Mouse (Mus musculus) urinary bladder, postnatal 14 days (tissue): ENCODE measurements around the gene Ccr2.
"Not testable (repeated sequence)": the region's sequence is repeated elsewhere in the genome, so short reads cannot be mapped to it uniquely, and the experiment has no call there.

Experiments used
- DNase-seq: peaks from one replicate; pipeline ENCODE4 v3.0.0; 2021; ENCODE audit warnings: low spot score

The Ccr2 gene

GRCm38 (mm10) chr9:124118489-124118888 is 16.7 kb downstream of the Ccr2 start:
- peak; percentile 55 for DNase-seq

GRCm38 (mm10) chr9:124121387-124122184 is 19.8 kb downstream of the Ccr2 start, which contains the start of gene Ccr5:
Gene Ccr5, plus strand, starts transcription at chr9:124121543.
- DNase-seq: no peak

GRCm38 (mm10) chr9:124125576-124125975 is 23.8 kb downstream of the Ccr2 start:
- DNase-seq: peak; percentile 9

- DNase-seq: peak; percentile 41
Measured at GRCm38 (mm10) chr9:124126373-124126772, 24.6 kb downstream of the Ccr2 start.

- DNase-seq: no peak
Measured at GRCm38 (mm10) chr9:124127412-124127811, 25.7 kb downstream of the Ccr2 start.

- DNase-seq: peak; percentile 36
Measured at GRCm38 (mm10) chr9:124128379-124128778, 26.6 kb downstream of the Ccr2 start.

- DNase-seq: not testable (repeated sequence)
Measured at GRCm38 (mm10) chr9:124132899-124133298, 31.1 kb downstream of the Ccr2 start.

- not testable (repeated sequence) for DNase-seq
Measured at GRCm38 (mm10) chr9:124134919-124135318, 33.2 kb downstream of the Ccr2 start.

- no peak for DNase-seq
Measured at GRCm38 (mm10) chr9:124137619-124138018, 35.9 kb downstream of the Ccr2 start.

- no peak for DNase-seq
Measured at GRCm38 (mm10) chr9:124138055-124138775, 36.5 kb downstream of the Ccr2 start.

- no peak for DNase-seq
Measured at GRCm38 (mm10) chr9:124143678-124144077, 41.9 kb downstream of the Ccr2 start.

- no peak for DNase-seq
Measured at GRCm38 (mm10) chr9:124146307-124146706, 44.6 kb downstream of the Ccr2 start.
